ENCODE assay signal across 13 mouse cellular contexts in the genomic region with DNA sequence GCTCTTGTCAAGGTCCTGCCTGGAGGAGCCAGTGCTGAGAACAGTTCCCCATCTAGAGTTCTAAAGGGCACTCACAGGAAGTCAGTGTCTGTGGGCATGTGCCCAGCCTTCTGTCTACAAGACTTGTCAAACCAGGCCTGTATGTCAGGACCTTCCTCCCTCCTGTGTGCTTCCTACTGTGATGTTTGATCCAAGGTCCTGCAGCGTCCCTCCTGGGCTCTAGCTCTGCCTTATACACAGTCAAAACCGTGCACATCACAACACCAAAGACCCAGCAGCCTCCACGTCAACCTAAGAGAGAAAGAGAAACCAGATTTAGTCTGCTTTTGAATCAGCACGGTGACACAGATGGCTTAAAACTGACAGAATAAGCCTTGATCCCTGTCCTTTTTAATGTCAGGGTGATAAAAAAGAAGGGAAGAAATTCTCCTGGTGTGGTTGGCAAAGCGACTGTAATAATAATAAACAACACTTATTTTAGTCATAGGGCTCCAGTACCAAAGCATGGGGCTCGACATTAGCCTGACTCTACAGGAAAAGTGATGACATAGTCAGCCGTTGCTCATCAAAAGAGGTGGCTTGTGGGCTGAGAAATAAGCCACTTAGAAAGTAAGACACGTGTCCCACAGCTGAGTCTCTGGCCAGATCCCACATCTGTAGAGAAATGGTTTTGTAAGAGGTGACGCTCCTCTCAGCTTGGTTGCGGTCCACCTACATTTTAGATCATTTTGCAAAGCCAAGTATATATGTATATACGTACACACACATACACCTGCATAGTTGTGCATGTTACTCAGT. TPM values are rescaled to one million over a fixed set of nuclear protein-coding genes. Genes with fewer than 3 reads are reported as not detected.
DNase-seq lines count a peak whose midpoint lies in the region; ATAC-seq and TF ChIP-seq lines count a peak whose summit lies in the region.
"Had no signal": no experiment of that assay in that cellular context is flagged by ENCODE, and none has a peak within 500 bp of the region (broad histone marks: within the 10 kb centered on the region; RNA-seq: fewer than 3 reads in every experiment).

No protein-coding gene starts in this region.

- H3K9me3 ChIP-seq in limb, embryonic 10.5 days (replicated peaks): 0 out of 2 replicates have a peak, but pooled peaks cover 3% of the 10 kb centered on the region
- H3K9me3 ChIP-seq: embryonic facial prominence, embryonic 12.5 days; heart, embryonic 10.5 days; limb, embryonic 15.5 days; neural tube, embryonic 12.5 days had no signal

- no peaks in the 10 kb centered on the region for H3K27me3 ChIP-seq in kidney, adult 2 months (replicated peaks; ENCODE audit: control insufficient read depth, insufficient read depth, low read length)
- no peaks in the 10 kb centered on the region for H3K27me3 ChIP-seq in limb, embryonic 10.5 days (ENCODE audit: low read depth, poor library complexity, severe bottlenecking)
- H3K27me3 ChIP-seq: embryonic facial prominence, embryonic 12.5 days; limb, embryonic 15.5 days; neural tube, embryonic 12.5 days had no signal

- peak; percentile 82 for ATAC-seq in CD4-positive, CD25-positive, alpha-beta regulatory T cell, adult 4 months

- peak; percentile 61 for DNase-seq in kidney, adult 2 months
- DNase-seq in kidney, adult 18-20 months: no peak
- DNase-seq in 416B (ENCODE audit: low read depth): peak; percentile 64
- no peak for DNase-seq in limb, embryonic 10.5 days (ENCODE audit: low spot score)
- DNase-seq in cerebellum, adult 8-10 months: no peak
- DNase-seq in right cerebral cortex, adult 18-20 months: no peak
- DNase-seq in cerebellum, adult 11 months: no peak
- DNase-seq: right cerebral cortex, postnatal 4 days had no signal

- TF ChIP-seq CTCF in kidney, adult 2 months (conservative IDR thresholded peaks at IDR 0.05; ENCODE audit: insufficient read depth, insufficient read length, low read depth, low read length): no peak

- WGBS in kidney, adult 2 months: 73% methylated on average over 11 of the region's 11 CpGs
- 87% methylated on average over 11 of the region's 11 CpGs for WGBS in limb, embryonic 10.5 days

- H3K4me1 ChIP-seq in kidney, adult 2 months (ENCODE audit: control insufficient read depth, insufficient read depth, low read length): peaks cover 31% of the 10 kb centered on the region
- peaks cover 11% of the 10 kb centered on the region for H3K4me1 ChIP-seq in limb, embryonic 10.5 days
- H3K4me1 ChIP-seq: embryonic facial prominence, embryonic 12.5 days; limb, embryonic 15.5 days; neural tube, embryonic 12.5 days had no signal

- no peak overlapping the region for H3K4me3 ChIP-seq in kidney, adult 2 months (ENCODE audit: insufficient read depth, low read depth, low read length)
- no peak overlapping the region for H3K4me3 ChIP-seq in limb, embryonic 10.5 days
- H3K4me3 ChIP-seq: embryonic facial prominence, embryonic 12.5 days; heart, embryonic 10.5 days; limb, embryonic 15.5 days; neural tube, embryonic 12.5 days had no signal

- H3K36me3 ChIP-seq in kidney, adult 2 months (ENCODE audit: control insufficient read depth, insufficient read depth, low read length): no peaks in the 10 kb centered on the region
- H3K36me3 ChIP-seq in limb, embryonic 10.5 days: no peaks in the 10 kb centered on the region
- H3K36me3 ChIP-seq: embryonic facial prominence, embryonic 12.5 days; limb, embryonic 15.5 days; neural tube, embryonic 12.5 days had no signal

- no peak for TF ChIP-seq POLR2A in kidney, adult 2 months (IDR thresholded peaks at IDR 0.05; ENCODE audit: low read depth, low read length)

- H3K27ac ChIP-seq in kidney, adult 2 months (ENCODE audit: insufficient read depth, low read depth, low read length): peak overlapping the region; percentile 74; the same call in 1 of the 2 replicates
- 0 out of 2 replicates have a peak overlapping the region, but pooled peaks have one; percentile 38 for H3K27ac ChIP-seq in limb, embryonic 10.5 days
- H3K27ac ChIP-seq: embryonic facial prominence, embryonic 12.5 days; heart, embryonic 10.5 days; limb, embryonic 15.5 days; neural tube, embryonic 12.5 days had no signal

RNA-seq across cellular contexts. Expression of gene Akap2, which starts 13.5 kb away (rescaled TPM):
- polyA plus RNA-seq in kidney, adult 2 months (2012; rRNA removed): 124 and 126 TPM in 2 replicates
- 1 to 10 TPM; 4.3 to 4.5 TPM for polyA plus RNA-seq in CD4-positive, CD25-positive, alpha-beta regulatory T cell, adult 4 months (2017; shearing (Covaris generic))
- 26.5 and 33.3 TPM in 2 replicates for polyA plus RNA-seq in limb, embryonic 10.5 days (2016; fragmentation: Nextera tagmentation; extraction: Ambion mirVana)

Comparison
In these comparisons a context has a peak if more than half of its experiments do, and no peak if none do; other contexts are left out.
1. DNase-seq: peak in kidney, adult 2 months (single experiment) and 416B (single experiment); none in kidney, adult 18-20 months (single experiment), limb, embryonic 10.5 days (single experiment), cerebellum, adult 8-10 months (single experiment), right cerebral cortex, adult 18-20 months (single experiment) and cerebellum, adult 11 months (single experiment).